Mouse (Mus musculus): ENCODE measurements around the gene Nr1h4.
"Not testable (repeated sequence)": the region's sequence is repeated elsewhere in the genome, so short reads cannot be mapped to it uniquely, and the experiment has no call there.

The Nr1h4 gene

GRCm38 (mm10) chr10:89532929-89533727 is at the start of gene Nr1h4:
Gene Nr1h4 (minus strand): TSS chr10:89533585.
- peak; percentile 18 for DNase-seq (ENCODE audit: low read depth, low spot score)

GRCm38 (mm10) chr10:89578801-89579200 is 45.4 kb upstream of the Nr1h4 start:
- no peak for DNase-seq (ENCODE audit: low read depth, low spot score)

- no peak for DNase-seq (ENCODE audit: low read depth, low spot score)
Observed at GRCm38 (mm10) chr10:89577666-89578065, 44.3 kb upstream of the Nr1h4 start.

GRCm38 (mm10) chr10:89573421-89573820 is 40.0 kb upstream of the Nr1h4 start:
- DNase-seq (ENCODE audit: low read depth, low spot score) = no peak

- DNase-seq (ENCODE audit: low read depth, low spot score) = no peak
Observed at GRCm38 (mm10) chr10:89572946-89573345, 39.6 kb upstream of the Nr1h4 start.

- DNase-seq (ENCODE audit: low read depth, low spot score) = no peak
Observed at GRCm38 (mm10) chr10:89567391-89567790, 34.0 kb upstream of the Nr1h4 start.

- no peak for DNase-seq (ENCODE audit: low read depth, low spot score)
Observed at GRCm38 (mm10) chr10:89565301-89566022, 32.1 kb upstream of the Nr1h4 start.

GRCm38 (mm10) chr10:89562113-89562512 is 28.7 kb upstream of the Nr1h4 start:
- DNase-seq (ENCODE audit: low read depth, low spot score) = no peak

GRCm38 (mm10) chr10:89559351-89559750 is 26.0 kb upstream of the Nr1h4 start:
- DNase-seq (ENCODE audit: low read depth, low spot score) = no peak

GRCm38 (mm10) chr10:89554885-89555284 is 21.5 kb upstream of the Nr1h4 start:
- DNase-seq (ENCODE audit: low read depth, low spot score) = not testable (repeated sequence)

GRCm38 (mm10) chr10:89553855-89554254 is 20.5 kb upstream of the Nr1h4 start:
- DNase-seq (ENCODE audit: low read depth, low spot score) = not testable (repeated sequence)

GRCm38 (mm10) chr10:89553015-89553414 is 19.6 kb upstream of the Nr1h4 start:
- DNase-seq (ENCODE audit: low read depth, low spot score) = no peak

- DNase-seq (ENCODE audit: low read depth, low spot score) = no peak
Observed at GRCm38 (mm10) chr10:89551657-89552056, 18.3 kb upstream of the Nr1h4 start.

- no peak for DNase-seq (ENCODE audit: low read depth, low spot score)
Observed at GRCm38 (mm10) chr10:89548028-89548427, 14.6 kb upstream of the Nr1h4 start.

- no peak for DNase-seq (ENCODE audit: low read depth, low spot score)
Observed at GRCm38 (mm10) chr10:89546989-89547388, 13.6 kb upstream of the Nr1h4 start.

GRCm38 (mm10) chr10:89543867-89544266 is 10.5 kb upstream of the Nr1h4 start:
- DNase-seq (ENCODE audit: low read depth, low spot score) = no peak

- DNase-seq (ENCODE audit: low read depth, low spot score) = peak; percentile 36
Observed at GRCm38 (mm10) chr10:89542321-89542720, 8.9 kb upstream of the Nr1h4 start.

GRCm38 (mm10) chr10:89532451-89532850 is 934 bp downstream of the Nr1h4 start:
- DNase-seq (ENCODE audit: low read depth, low spot score) = no peak

GRCm38 (mm10) chr10:89531976-89532375 is 1.4 kb downstream of the Nr1h4 start:
- DNase-seq (ENCODE audit: low read depth, low spot score) = no peak

GRCm38 (mm10) chr10:89531194-89531634 is 2.2 kb downstream of the Nr1h4 start:
- DNase-seq (ENCODE audit: low read depth, low spot score) = no peak

GRCm38 (mm10) chr10:89527054-89527453 is 6.3 kb downstream of the Nr1h4 start:
- peak; percentile 9 for DNase-seq (ENCODE audit: low read depth, low spot score)

GRCm38 (mm10) chr10:89525823-89526222 is 7.6 kb downstream of the Nr1h4 start:
- DNase-seq (ENCODE audit: low read depth, low spot score) = no peak

- no peak for DNase-seq (ENCODE audit: low read depth, low spot score)
Observed at GRCm38 (mm10) chr10:89522481-89522880, 10.9 kb downstream of the Nr1h4 start.
